In the genomic region with DNA sequence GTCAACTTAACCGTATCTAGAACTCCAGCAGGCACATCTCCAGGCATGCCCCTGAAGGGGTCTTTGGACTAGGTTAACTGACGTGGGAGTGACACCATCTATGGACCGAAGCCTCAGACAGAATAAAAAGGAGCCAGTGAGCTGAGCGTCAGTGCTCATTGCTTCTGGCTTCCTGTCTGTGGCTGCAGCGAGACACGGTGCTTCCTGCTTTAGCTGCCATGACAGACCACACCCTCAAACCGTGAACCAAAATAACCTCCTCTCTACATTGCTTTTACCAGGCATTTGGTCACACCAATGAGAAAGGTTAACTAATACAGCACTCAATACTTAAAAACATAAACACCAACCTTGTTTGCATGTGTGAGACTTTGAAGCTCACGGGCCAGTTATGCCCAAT, we compare ENCODE assay signal across 11 mouse cellular contexts. TPM values are rescaled to one million over a fixed set of nuclear protein-coding genes. Genes with fewer than 3 reads are reported as not detected.
A peak's percentile ranks its signal among the peaks of the same experiment; 100 is the strongest.
DNase-seq lines count a peak whose midpoint lies in the region; ATAC-seq and TF ChIP-seq lines count a peak whose summit lies in the region.
"Had no signal": no experiment of that assay in that cellular context is flagged by ENCODE, and none has a peak within 500 bp of the region (broad histone marks: within the 10 kb centered on the region; RNA-seq: fewer than 3 reads in every experiment).

No protein-coding gene starts in this region.

- no peak overlapping the region for H3K9ac ChIP-seq in liver, adult 2 months (ENCODE audit: low read depth, low read length)
- no peak overlapping the region for H3K9ac ChIP-seq in liver, embryonic 13.5 days
- H3K9ac ChIP-seq: forebrain, embryonic 12.5 days had no signal

- peaks cover 20% of the 10 kb centered on the region for H3K36me3 ChIP-seq in liver, adult 2 months (ENCODE audit: control insufficient read depth, insufficient read depth, low read length)
- H3K36me3 ChIP-seq in liver, embryonic 13.5 days: peaks cover 83% of the 10 kb centered on the region
- H3K36me3 ChIP-seq in embryonic facial prominence, embryonic 10.5 days (replicated peaks): peaks cover 98% of the 10 kb centered on the region

- H3K4me2 ChIP-seq in liver, embryonic 13.5 days: 0 out of 2 replicates have a peak overlapping the region, but pooled peaks have one; percentile 2
- H3K4me2 ChIP-seq: forebrain, embryonic 12.5 days had no signal

- no peak for TF ChIP-seq CTCF in liver, adult 2 months (IDR thresholded peaks at IDR 0.05; ENCODE audit: low read depth, low read length)

- H3K27me3 ChIP-seq in liver, adult 2 months (ENCODE audit: control insufficient read depth, insufficient read depth, low read length): no peaks in the 10 kb centered on the region
- no peaks in the 10 kb centered on the region for H3K27me3 ChIP-seq in liver, embryonic 13.5 days
- no peaks in the 10 kb centered on the region for H3K27me3 ChIP-seq in embryonic facial prominence, embryonic 10.5 days (replicated peaks; ENCODE audit: low read depth, poor library complexity, severe bottlenecking)
- H3K27me3 ChIP-seq: forebrain, embryonic 12.5 days had no signal

- no peak overlapping the region; the same call in 1 of the 2 replicates for H3K4me3 ChIP-seq in liver, adult 2 months (ENCODE audit: insufficient read depth, low read depth, low read length)
- H3K4me3 ChIP-seq in liver, embryonic 13.5 days (replicated peaks): no peak overlapping the region
- no peak overlapping the region for H3K4me3 ChIP-seq in embryonic facial prominence, embryonic 10.5 days
- H3K4me3 ChIP-seq: forebrain, embryonic 12.5 days; hindbrain, embryonic 10.5 days had no signal

- DNase-seq in liver, adult 2 months (ENCODE audit: extremely low read depth, low read depth, low spot score): no peak
- DNase-seq in liver: no peak
- peak; percentile 57 to 71 for DNase-seq in CD8-positive naive resting alpha-beta T cell, adult 2 months (ENCODE audit: low read depth in 2 of 2, low spot score in 2 of 2)
- no peak for DNase-seq in liver, embryonic 13.5 days
- peak; percentile 79 to 83 for DNase-seq in spleen, postnatal 36 days (ENCODE audit: low spot score in 2 of 2)
- no peak for DNase-seq in right cerebral cortex, adult 2 months (ENCODE audit: low spot score in 2 of 2)
- DNase-seq in embryonic facial prominence, embryonic 10.5 days (ENCODE audit: low spot score): no peak

- no peaks in the 10 kb centered on the region for H3K9me3 ChIP-seq in liver, embryonic 13.5 days (replicated peaks)
- no peaks in the 10 kb centered on the region for H3K9me3 ChIP-seq in embryonic facial prominence, embryonic 10.5 days
- H3K9me3 ChIP-seq: forebrain, embryonic 12.5 days; hindbrain, embryonic 10.5 days had no signal

- 0 out of 2 replicates have a peak overlapping the region, but pooled peaks have one; percentile 30 for H3K27ac ChIP-seq in liver, adult 2 months (replicated peaks; ENCODE audit: insufficient read depth, low read depth, low read length)
- 0 out of 2 replicates have a peak overlapping the region, but pooled peaks have one; percentile 35 for H3K27ac ChIP-seq in liver, embryonic 13.5 days
- H3K27ac ChIP-seq in embryonic facial prominence, embryonic 10.5 days (replicated peaks): no peak overlapping the region
- H3K27ac ChIP-seq: forebrain, embryonic 12.5 days; hindbrain, embryonic 10.5 days; macrophage had no signal

- TF ChIP-seq POLR2A in liver, adult 2 months (IDR thresholded peaks at IDR 0.05; ENCODE audit: extremely low read depth, insufficient read depth, low read length): no peak

- 74% methylated on average over 8 of the region's 8 CpGs for WGBS in liver, adult 2 months
- WGBS in liver, embryonic 13.5 days (ENCODE audit: insufficient replicate concordance): 28% methylated on average over 8 of the region's 8 CpGs
- WGBS in embryonic facial prominence, embryonic 10.5 days: 84% methylated on average over 8 of the region's 8 CpGs

- 0 out of 2 replicates have a peak, but pooled peaks cover 2% of the 10 kb centered on the region for H3K79me2 ChIP-seq in liver, adult 2 months (ENCODE audit: control insufficient read depth, insufficient read depth, low read length)

- peaks cover 2% of the 10 kb centered on the region; the same call in 1 of the 2 replicates for H3K4me1 ChIP-seq in liver, adult 2 months (ENCODE audit: control insufficient read depth, insufficient read depth, low read length)
- peaks cover 23% of the 10 kb centered on the region for H3K4me1 ChIP-seq in liver, embryonic 13.5 days (replicated peaks)
- H3K4me1 ChIP-seq in embryonic facial prominence, embryonic 10.5 days: no peaks in the 10 kb centered on the region
- H3K4me1 ChIP-seq: forebrain, embryonic 12.5 days; hindbrain, embryonic 10.5 days had no signal

- ATAC-seq in liver, embryonic 13.5 days (ENCODE audit: low read depth): no peak
- ATAC-seq in cerebellum, adult (ENCODE audit: insufficient number of reproducible peaks, low FRiP score, low TSS enrichment): no peak

RNA-seq across cellular contexts. Expression of a gene that starts 11.4 kb away (rescaled TPM):
- total RNA-seq in liver, adult 2 months (2014; rRNA removed): 19.9 and 21.4 TPM in 2 replicates
- polyA plus RNA-seq in liver, adult 2 months (2012; rRNA removed): 10.3 and 10.5 TPM in 2 replicates
- 113 and 137 TPM in 2 replicates for polyA plus RNA-seq in liver, embryonic 13.5 days (2015; fragmentation: Nextera tagmentation; extraction: Ambion mirVana)
- polyA plus RNA-seq in embryonic facial prominence, embryonic 10.5 days (2016; fragmentation: Nextera tagmentation; extraction: Ambion mirVana): 192 and 201 TPM in 2 replicates

RNA-seq across cellular contexts. Expression of a gene that starts 11.6 kb away (rescaled TPM):
- total RNA-seq in liver, adult 2 months (2014; rRNA removed): 1.8 and 2.5 TPM in 2 replicates
- polyA plus RNA-seq in liver, adult 2 months (2012; rRNA removed): 0.93 and 1.1 TPM in 2 replicates
- 5.1 and 6.6 TPM in 2 replicates for polyA plus RNA-seq in liver, embryonic 13.5 days (2015; fragmentation: Nextera tagmentation; extraction: Ambion mirVana)
- 18.2 TPM in 2 replicates for polyA plus RNA-seq in embryonic facial prominence, embryonic 10.5 days (2016; fragmentation: Nextera tagmentation; extraction: Ambion mirVana)

Comparison
In these comparisons a context has a peak if more than half of its experiments do, and no peak if none do; other contexts are left out.
1. DNase-seq: peak in CD8-positive naive resting alpha-beta T cell, adult 2 months (2 of 2) and spleen, postnatal 36 days (2 of 2); none in liver, adult 2 months (single experiment), liver (single experiment), liver, embryonic 13.5 days (single experiment), right cerebral cortex, adult 2 months (0 of 2) and embryonic facial prominence, embryonic 10.5 days (single experiment).